Mouse (Mus musculus): ENCODE measurements around the gene Rhoa. TPM values are rescaled to one million over a fixed set of nuclear protein-coding genes. Genes with fewer than 3 reads are reported as not detected.

The Rhoa gene
- polyA plus RNA-seq, 1 experiment from 2014 or later = 512 TPM

DNA sequence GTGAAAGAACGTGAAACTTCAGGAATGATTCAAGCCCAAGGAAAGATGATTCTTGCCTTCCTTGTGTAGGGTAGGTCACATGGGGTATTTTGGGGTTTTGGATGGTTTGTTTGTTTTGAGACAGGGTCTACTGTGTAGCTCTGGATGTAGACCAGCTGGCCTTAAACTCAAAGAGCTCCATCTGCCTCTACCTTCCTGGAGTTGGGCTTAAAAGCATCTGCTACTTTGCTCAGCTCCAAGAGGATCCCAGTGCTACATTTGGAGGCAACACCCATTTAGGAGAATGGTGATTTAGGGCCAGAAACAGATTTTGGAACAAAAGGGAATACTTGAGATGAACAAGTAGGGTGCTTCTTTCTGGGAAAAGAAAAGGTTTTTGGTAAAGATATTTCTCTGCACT, 18.9 kb downstream of the Rhoa start:
- peaks cover 50% of the 10 kb centered on the region for H3K36me3 ChIP-seq
- H3K27ac ChIP-seq = no peak overlapping the region
- ATAC-seq (ENCODE audit: borderline replicate concordance, extremely low read depth, low FRiP score, low TSS enrichment) = no peak

DNA sequence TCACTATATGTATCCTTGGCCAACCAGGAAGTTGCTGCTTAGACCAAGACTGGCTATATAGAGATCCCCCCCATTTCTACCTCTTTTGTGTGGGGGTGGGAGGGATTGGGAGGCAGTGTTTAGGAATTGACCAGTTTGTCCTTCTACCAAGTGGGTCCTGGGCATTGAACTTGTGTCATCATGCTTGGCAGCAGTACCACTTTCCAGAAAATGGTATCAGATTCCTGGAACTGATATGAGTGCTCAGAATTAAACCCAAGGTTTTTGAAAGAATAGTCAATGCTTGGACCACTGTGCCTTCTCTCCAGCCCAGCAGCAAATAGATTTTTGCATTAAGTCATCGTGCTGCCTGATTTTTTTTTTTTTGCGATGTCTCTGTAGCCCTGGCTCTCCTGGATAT, 19.9 kb downstream of the Rhoa start:
- Histone ChIP-seq H3K27me3 (no peaks in the 10 kb centered on the region), H3K4me2 (no peak overlapping the region), H3K4me1 (no peaks in the 10 kb centered on the region), H3K36me3 (peaks cover 55% of the 10 kb centered on the region), H3K27ac (no peak overlapping the region), H3K4me3 (no peak overlapping the region), H3K9me3 (no peaks in the 10 kb centered on the region), H3K9ac (no peak overlapping the region)
- no peak for ATAC-seq (ENCODE audit: borderline replicate concordance, extremely low read depth, low FRiP score, low TSS enrichment)
- 100% methylated on average over 2 of the region's 2 CpGs for WGBS

More for the DNA sequence above, 18.9 kb downstream of the Rhoa start:
- H3K4me3 ChIP-seq = no peak overlapping the region
- WGBS = 87% methylated on average over 1 of the region's 1 CpGs
- no peaks in the 10 kb centered on the region for H3K4me1 ChIP-seq
- no peak overlapping the region for H3K9ac ChIP-seq
- no peak overlapping the region for H3K4me2 ChIP-seq
- H3K27me3 ChIP-seq = no peaks in the 10 kb centered on the region
- no peaks in the 10 kb centered on the region for H3K9me3 ChIP-seq

DNA sequence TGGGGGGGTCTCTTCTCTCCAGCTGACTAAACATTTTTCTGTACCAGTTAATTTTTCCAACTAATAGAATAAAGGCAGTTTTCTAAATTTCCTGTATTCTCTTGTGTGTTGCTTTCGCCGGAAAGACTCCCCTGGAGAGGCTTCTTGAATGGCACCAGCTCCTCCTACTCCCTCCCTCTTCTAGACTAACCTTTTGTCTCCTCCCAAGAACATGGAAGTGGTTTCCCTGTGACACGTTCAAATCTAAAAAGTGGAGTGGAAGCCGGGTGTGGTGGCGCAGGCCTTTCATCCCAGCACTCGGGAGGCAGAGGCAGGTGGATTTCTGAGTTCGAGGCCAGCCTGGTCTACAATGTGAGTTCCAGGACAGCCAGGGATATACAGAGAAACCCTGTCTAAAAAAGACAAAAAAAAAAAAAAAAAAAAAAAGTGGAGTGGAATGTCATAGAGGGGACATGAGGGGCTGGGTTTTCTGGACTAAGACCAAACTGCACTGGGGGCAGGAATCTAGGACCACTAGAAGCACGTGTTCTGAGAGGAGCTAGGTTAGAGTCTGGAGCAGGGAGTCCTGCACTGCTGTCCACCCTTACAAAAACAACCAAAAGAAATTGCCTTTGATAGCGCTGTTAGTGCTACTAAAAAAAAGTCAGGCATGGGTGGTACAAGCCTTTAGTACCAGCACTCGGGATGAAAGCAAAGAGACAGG, 32.1 kb downstream of the Rhoa start:
- Histone ChIP-seq H3K36me3 (peaks cover 38% of the 10 kb centered on the region), H3K27me3 (no peaks in the 10 kb centered on the region), H3K9ac (no peak overlapping the region), H3K4me3 (peak overlapping the region; percentile 57; the same call in 1 of the 2 replicates), H3K4me2 (peak overlapping the region; percentile 79), H3K27ac (peak overlapping the region; percentile 94), H3K4me1 (peaks cover 37% of the 10 kb centered on the region), H3K9me3 (no peaks in the 10 kb centered on the region)
- ATAC-seq (ENCODE audit: borderline replicate concordance, extremely low read depth, low FRiP score, low TSS enrichment) = no peak
- WGBS = 65% methylated on average over 10 of the region's 10 CpGs

DNA sequence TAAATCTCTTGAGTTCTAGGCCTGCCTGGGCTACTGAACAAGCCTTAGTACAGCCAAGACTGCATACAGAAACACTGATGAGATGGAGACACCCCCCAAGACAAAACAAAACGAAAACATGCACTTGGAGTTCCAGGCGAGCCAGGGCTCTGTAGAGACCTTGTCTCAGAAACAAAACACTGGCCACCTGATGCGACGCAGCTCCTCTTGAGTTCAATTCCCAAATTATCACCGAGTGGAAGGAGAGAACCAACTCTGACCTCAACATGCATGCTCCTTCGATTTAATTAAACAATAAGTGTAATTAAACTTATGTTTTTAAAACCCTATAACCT, 32.6 kb downstream of the Rhoa start:
- Histone ChIP-seq H3K27me3 (no peaks in the 10 kb centered on the region), H3K4me1 (peaks cover 37% of the 10 kb centered on the region), H3K9me3 (no peaks in the 10 kb centered on the region), H3K27ac (peak overlapping the region; percentile 94), H3K9ac (0 out of 2 replicates have a peak overlapping the region, but pooled peaks have one; percentile 28), H3K4me3 (peak overlapping the region; percentile 57), H3K36me3 (peaks cover 33% of the 10 kb centered on the region), H3K4me2 (peak overlapping the region; percentile 79)
- no peak for ATAC-seq (ENCODE audit: borderline replicate concordance, extremely low read depth, low FRiP score, low TSS enrichment)
- WGBS = 29% methylated on average over 6 of the region's 6 CpGs

DNA sequence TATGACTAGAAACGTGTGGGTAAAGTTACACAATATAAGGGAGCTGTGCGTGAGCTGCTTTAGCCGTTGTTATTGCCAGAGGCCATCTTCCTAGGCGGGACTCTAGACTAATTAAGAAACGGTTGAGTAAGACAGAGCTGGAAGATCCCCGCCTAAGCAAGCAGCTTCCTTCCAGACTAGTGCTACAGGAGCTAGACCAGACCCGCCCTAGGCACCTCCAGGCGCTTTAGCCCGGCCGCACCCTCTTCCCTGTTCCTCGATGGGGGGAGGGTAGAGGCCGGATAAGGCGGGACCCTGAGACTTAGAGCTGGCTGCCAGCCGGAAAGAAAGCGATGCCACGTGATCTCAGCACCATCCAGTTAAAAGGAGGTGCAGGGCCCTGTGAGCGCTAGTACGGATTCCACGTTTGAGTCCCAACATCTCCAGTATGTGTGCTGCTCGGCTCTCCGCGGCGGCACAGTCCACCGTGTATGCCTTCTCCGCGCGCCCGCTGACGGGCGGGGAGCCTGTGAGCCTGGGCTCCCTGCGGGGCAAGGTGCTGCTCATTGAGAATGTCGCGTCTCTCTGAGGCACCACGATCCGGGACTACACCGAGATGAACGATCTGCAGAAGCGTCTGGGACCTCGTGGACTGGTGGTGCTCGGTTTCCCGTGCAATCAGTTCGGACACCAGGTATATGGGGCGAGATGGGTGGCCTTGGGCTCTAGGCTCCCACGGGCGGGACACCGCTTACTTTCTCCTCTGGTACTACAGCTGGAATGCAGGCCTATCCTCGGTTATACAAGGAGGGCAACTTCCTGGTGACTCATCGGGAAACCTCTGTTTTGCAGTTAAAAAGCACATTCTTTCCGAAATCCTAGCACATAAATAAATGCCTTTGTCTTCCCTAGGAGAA, 33.2 kb downstream of the Rhoa start, which contains the start of gene Gpx1:
Gene Gpx1, plus strand, starts transcription at position 18 of the 896 bp plus-strand sequence.
- under 1% methylated on average over 49 of the region's 49 CpGs for WGBS
- peaks cover 27% of the 10 kb centered on the region for H3K36me3 ChIP-seq
- no peaks in the 10 kb centered on the region for H3K27me3 ChIP-seq
- H3K27ac ChIP-seq = peak within 1 kb of the TSS; percentile 94
- H3K9ac ChIP-seq = peak within 1 kb of the TSS; percentile 72
- H3K4me3 ChIP-seq = peak within 1 kb of the TSS; percentile 57
- peaks cover 37% of the 10 kb centered on the region for H3K4me1 ChIP-seq
- no peaks in the 10 kb centered on the region for H3K9me3 ChIP-seq
- ATAC-seq (ENCODE audit: borderline replicate concordance, extremely low read depth, low FRiP score, low TSS enrichment) = peak; percentile 96
- peak within 1 kb of the TSS; percentile 79 for H3K4me2 ChIP-seq

DNA sequence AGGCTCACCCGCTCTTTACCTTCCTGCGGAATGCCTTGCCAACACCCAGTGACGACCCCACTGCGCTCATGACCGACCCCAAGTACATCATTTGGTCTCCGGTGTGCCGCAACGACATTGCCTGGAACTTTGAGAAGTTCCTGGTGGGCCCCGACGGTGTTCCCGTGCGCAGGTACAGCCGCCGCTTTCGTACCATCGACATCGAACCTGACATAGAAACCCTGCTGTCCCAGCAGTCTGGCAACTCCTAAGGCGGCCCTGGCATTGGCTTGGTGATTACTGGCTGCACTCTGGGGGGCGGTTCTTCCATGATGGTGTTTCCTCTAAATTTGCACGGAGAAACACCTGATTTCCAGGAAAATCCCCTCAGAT, 33.9 kb downstream of the Rhoa start:
- no peaks in the 10 kb centered on the region for H3K27me3 ChIP-seq
- H3K9me3 ChIP-seq = no peaks in the 10 kb centered on the region
- 8% methylated on average over 20 of the region's 20 CpGs for WGBS
- peaks cover 20% of the 10 kb centered on the region for H3K36me3 ChIP-seq
- H3K4me1 ChIP-seq = peaks cover 37% of the 10 kb centered on the region
- peak overlapping the region; percentile 57 for H3K4me3 ChIP-seq
- H3K9ac ChIP-seq = peak overlapping the region; percentile 72
- H3K27ac ChIP-seq = peak overlapping the region; percentile 94
- no peak for ATAC-seq (ENCODE audit: borderline replicate concordance, extremely low read depth, low FRiP score, low TSS enrichment)
- H3K4me2 ChIP-seq = peak overlapping the region; percentile 79

DNA sequence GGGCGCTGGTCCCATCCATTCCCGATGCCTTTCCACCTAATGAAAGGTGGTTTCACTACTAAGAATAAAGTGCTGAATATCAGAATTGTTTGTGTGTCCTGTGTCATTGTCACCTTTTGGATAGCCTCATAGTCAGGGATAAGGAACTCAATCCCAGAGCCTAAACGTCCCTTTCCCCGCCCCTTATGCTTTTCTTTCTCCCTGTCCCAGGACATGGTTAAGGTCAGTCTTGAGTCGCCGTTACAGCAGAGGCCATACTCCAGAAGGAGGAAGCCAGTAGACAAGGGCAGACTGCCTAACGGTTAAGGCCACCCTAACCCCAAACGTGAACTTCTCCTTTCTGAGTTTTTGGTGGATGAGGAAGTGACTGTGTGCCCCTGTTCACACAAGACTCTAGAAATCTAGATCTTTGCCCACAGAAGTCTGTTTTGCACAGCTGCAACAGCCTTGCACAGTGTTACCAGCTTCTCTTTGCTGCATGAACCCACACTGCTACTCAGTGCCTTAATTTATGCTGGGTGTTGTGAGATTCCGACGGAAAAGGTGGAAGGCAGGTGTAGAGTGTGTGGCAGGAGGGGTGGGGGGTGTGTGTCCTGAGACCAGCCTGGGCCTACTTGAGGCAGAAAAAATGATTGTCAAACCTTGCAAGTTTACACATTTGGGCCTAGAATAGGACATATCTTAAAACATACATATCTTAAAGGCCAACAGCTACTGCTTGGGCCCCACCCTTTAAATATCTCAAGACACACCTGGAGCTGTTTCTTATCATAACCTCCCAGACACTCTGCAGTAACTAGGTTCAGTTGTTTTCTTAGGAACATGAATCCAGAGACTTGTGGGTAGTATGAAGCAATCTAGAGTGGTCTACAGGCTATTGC, 34.6 kb downstream of the Rhoa start:
- ATAC-seq (ENCODE audit: borderline replicate concordance, extremely low read depth, low FRiP score, low TSS enrichment) = no peak
- Histone ChIP-seq H3K27me3 (no peaks in the 10 kb centered on the region), H3K4me1 (peaks cover 37% of the 10 kb centered on the region), H3K36me3 (peaks cover 13% of the 10 kb centered on the region), H3K9ac (peak overlapping the region; percentile 72), H3K4me3 (peak overlapping the region; percentile 57), H3K9me3 (no peaks in the 10 kb centered on the region), H3K4me2 (peak overlapping the region; percentile 79), H3K27ac (0 out of 2 replicates have a peak overlapping the region, but pooled peaks have one; percentile 30)
- 40% methylated on average over 10 of the region's 10 CpGs for WGBS

DNA sequence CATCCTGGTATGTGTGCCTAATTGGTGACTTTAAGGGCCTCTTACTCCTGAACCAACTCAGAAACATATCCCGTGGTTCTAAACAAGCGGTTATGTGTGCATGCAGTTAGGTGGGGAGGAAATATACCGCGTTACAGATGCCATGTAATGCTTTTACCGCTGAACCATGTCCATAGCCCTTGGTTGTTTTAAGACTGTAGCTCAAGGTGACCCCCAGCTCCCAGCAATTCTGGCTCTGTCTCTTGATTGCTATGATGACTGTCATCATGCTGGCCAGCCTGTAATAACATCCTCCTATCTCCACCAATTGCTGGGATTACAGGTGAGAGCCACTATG, 35.2 kb downstream of the Rhoa start:
- Histone ChIP-seq H3K9ac (no peak overlapping the region), H3K9me3 (no peaks in the 10 kb centered on the region), H3K27ac (0 out of 2 replicates have a peak overlapping the region, but pooled peaks have one; percentile 20), H3K27me3 (no peaks in the 10 kb centered on the region), H3K4me1 (peaks cover 37% of the 10 kb centered on the region), H3K4me2 (peak overlapping the region; percentile 79; the same call in 1 of the 2 replicates), H3K36me3 (peaks cover 7% of the 10 kb centered on the region), H3K4me3 (0 out of 2 replicates have a peak overlapping the region, but pooled peaks have one; percentile 57)
- no peak for ATAC-seq (ENCODE audit: borderline replicate concordance, extremely low read depth, low FRiP score, low TSS enrichment)
- WGBS = 91% methylated on average over 5 of the region's 5 CpGs

DNA sequence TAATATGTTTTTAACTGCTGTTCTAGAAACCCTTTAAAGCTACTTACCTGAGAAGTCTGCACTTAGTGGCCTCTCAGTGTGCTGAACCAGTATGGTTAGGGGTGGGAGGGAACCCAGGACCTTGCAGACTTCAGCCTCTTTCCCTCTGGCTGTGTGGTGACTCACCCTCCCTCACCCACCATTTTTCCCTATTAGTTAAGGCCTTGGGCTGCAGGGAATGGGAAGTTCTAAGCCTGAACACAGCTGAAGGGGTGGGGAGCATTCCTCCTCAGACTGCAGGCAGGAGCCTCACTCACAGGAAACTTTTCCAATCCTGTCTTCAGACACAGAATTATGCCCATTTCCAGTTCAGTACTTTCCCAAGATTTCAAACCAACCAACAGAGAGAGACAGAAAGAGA, 35.9 kb downstream of the Rhoa start:
- Histone ChIP-seq H3K4me3 (no peak overlapping the region), H3K9ac (no peak overlapping the region), H3K4me2 (no peak overlapping the region; the same call in 1 of the 2 replicates), H3K9me3 (no peaks in the 10 kb centered on the region), H3K36me3 (peaks cover 4% of the 10 kb centered on the region), H3K4me1 (peaks cover 37% of the 10 kb centered on the region), H3K27ac (peak overlapping the region; percentile 73), H3K27me3 (no peaks in the 10 kb centered on the region)
- no peak for ATAC-seq (ENCODE audit: borderline replicate concordance, extremely low read depth, low FRiP score, low TSS enrichment)

DNA sequence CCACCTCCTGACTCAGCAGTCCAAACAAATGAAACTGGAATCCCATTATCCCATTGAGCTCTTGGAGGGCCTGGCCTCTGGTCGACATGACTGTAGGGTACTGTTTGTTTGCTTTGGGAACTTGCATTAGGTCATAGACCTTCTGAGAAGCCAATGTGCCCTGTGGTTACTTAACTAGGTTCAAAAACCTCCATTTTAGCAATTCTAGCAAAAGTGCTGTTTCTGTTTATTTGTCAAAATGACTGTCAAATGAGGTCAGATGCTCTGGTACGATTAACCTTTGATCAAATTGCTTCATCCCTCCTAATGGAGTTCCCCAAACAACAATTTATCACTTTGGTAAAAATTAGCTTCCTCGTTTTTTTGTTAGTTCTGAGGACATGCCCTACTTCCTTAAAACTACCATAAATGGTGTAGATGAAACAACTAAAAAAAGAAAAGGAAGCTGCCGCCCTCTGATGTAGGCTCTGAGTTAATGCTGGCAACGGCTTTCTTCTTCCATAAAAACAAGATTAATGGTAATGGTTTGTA, 36.4 kb downstream of the Rhoa start:
- H3K36me3 ChIP-seq = peaks cover 4% of the 10 kb centered on the region
- peak overlapping the region; percentile 73 for H3K27ac ChIP-seq
- H3K4me1 ChIP-seq = peaks cover 37% of the 10 kb centered on the region
- H3K9me3 ChIP-seq = no peaks in the 10 kb centered on the region
- no peak overlapping the region for H3K4me3 ChIP-seq
- H3K4me2 ChIP-seq = no peak overlapping the region
- H3K27me3 ChIP-seq = no peaks in the 10 kb centered on the region
- H3K9ac ChIP-seq = no peak overlapping the region
- 19% methylated on average over 5 of the region's 5 CpGs for WGBS
- ATAC-seq (ENCODE audit: borderline replicate concordance, extremely low read depth, low FRiP score, low TSS enrichment) = no peak

DNA sequence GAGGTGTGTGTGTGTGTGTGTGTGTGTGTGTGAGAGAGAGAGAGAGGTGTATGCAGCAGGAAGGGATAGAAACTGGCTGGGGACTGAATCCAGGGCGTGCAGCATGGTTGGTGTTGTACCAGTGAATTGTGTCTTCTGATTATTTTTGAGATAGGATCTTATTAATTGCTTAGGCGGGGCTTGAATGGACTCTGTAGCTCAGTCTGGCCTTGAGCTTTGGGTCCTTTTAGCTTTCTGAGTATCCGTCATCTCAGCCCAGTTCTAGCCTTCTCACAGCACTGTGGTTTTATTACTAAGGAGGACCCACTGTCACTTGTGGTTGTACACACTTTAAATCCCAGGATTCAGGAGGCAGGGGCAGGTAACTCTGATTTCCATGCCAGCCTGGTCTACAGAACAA, 37.4 kb downstream of the Rhoa start:
- H3K27ac ChIP-seq = no peak overlapping the region
- no peak overlapping the region for H3K4me2 ChIP-seq
- no peaks in the 10 kb centered on the region for H3K36me3 ChIP-seq
- ATAC-seq (ENCODE audit: borderline replicate concordance, extremely low read depth, low FRiP score, low TSS enrichment) = no peak
- H3K27me3 ChIP-seq = no peaks in the 10 kb centered on the region
- no peaks in the 10 kb centered on the region for H3K9me3 ChIP-seq
- 81% methylated on average over 3 of the region's 3 CpGs for WGBS
- H3K9ac ChIP-seq = no peak overlapping the region
- H3K4me3 ChIP-seq = no peak overlapping the region
- H3K4me1 ChIP-seq = peaks cover 35% of the 10 kb centered on the region
